Mouse (Mus musculus): ENCODE measurements around the gene Pik3c2a. TPM values are rescaled to one million over a fixed set of nuclear protein-coding genes. Genes with fewer than 3 reads are reported as not detected.
"Not testable (repeated sequence)": the region's sequence is repeated elsewhere in the genome, so short reads cannot be mapped to it uniquely, and the experiment has no call there.

The Pik3c2a gene
- polyA plus RNA-seq, 1 experiment from 2014 or later, result 22.3 TPM

GRCm38 (mm10) chr7:116444326-116444809 lies 1.1 kb upstream of the Pik3c2a start:
- H3K27me3 ChIP-seq (replicated peaks), result no peaks in the 10 kb centered on the region
- H3K4me2 ChIP-seq (replicated peaks), result peak overlapping the region; percentile 82
- H3K27ac ChIP-seq, result peak overlapping the region; percentile 93
- H3K9me3 ChIP-seq, result no peaks in the 10 kb centered on the region
- peak overlapping the region; percentile 98 for H3K4me3 ChIP-seq (replicated peaks)
- H3K36me3 ChIP-seq, result no peaks in the 10 kb centered on the region
- peak overlapping the region; percentile 65; the same call in 1 of the 2 replicates for H3K9ac ChIP-seq
- 0% methylated on average over 2 of the region's 2 CpGs for WGBS
- H3K4me1 ChIP-seq (replicated peaks), result peaks cover 8% of the 10 kb centered on the region; the same call in 1 of the 2 replicates
- ATAC-seq, result peak; percentile 43

- H3K4me1 ChIP-seq (replicated peaks), result peaks cover 8% of the 10 kb centered on the region; the same call in 1 of the 2 replicates
- H3K27ac ChIP-seq, result peak overlapping the region; percentile 93
- ATAC-seq, result peak; percentile 55
- peak overlapping the region; percentile 82 for H3K4me2 ChIP-seq (replicated peaks)
- no peaks in the 10 kb centered on the region for H3K36me3 ChIP-seq
- no peaks in the 10 kb centered on the region for H3K27me3 ChIP-seq (replicated peaks)
- under 1% methylated on average over 38 of the region's 38 CpGs for WGBS
- H3K9me3 ChIP-seq, result no peaks in the 10 kb centered on the region
- H3K9ac ChIP-seq, result peak overlapping the region; percentile 65
- peak overlapping the region; percentile 98 for H3K4me3 ChIP-seq (replicated peaks)
Measured at GRCm38 (mm10) chr7:116443697-116444325, 562 bp upstream of the Pik3c2a start.

- Histone ChIP-seq H3K27me3 (replicated peaks) (no peaks in the 10 kb centered on the region), H3K36me3 (no peaks in the 10 kb centered on the region), H3K9ac (peak overlapping the region; percentile 90), H3K4me3 (replicated peaks) (peak overlapping the region; percentile 98), H3K4me2 (replicated peaks) (peak overlapping the region; percentile 82), H3K4me1 (replicated peaks) (peaks cover 8% of the 10 kb centered on the region; the same call in 1 of the 2 replicates), H3K27ac (no peak overlapping the region), H3K9me3 (no peaks in the 10 kb centered on the region)
- no peak for ATAC-seq
- WGBS, result 2% methylated on average over 7 of the region's 7 CpGs
Measured at GRCm38 (mm10) chr7:116442226-116442625, 1.0 kb downstream of the Pik3c2a start.

GRCm38 (mm10) chr7:116441346-116441745 lies 1.9 kb downstream of the Pik3c2a start:
- Histone ChIP-seq H3K4me1 (replicated peaks) (peaks cover 8% of the 10 kb centered on the region; the same call in 1 of the 2 replicates), H3K4me3 (replicated peaks) (no peak overlapping the region), H3K9ac (no peak overlapping the region), H3K27me3 (replicated peaks) (no peaks in the 10 kb centered on the region), H3K4me2 (replicated peaks) (peak overlapping the region; percentile 82), H3K36me3 (no peaks in the 10 kb centered on the region), H3K9me3 (no peaks in the 10 kb centered on the region), H3K27ac (no peak overlapping the region)
- WGBS, result 48% methylated on average over 1 of the region's 1 CpGs
- no peak for ATAC-seq

GRCm38 (mm10) chr7:116431661-116432060 lies 11.6 kb downstream of the Pik3c2a start:
- Histone ChIP-seq H3K27me3 (replicated peaks) (no peaks in the 10 kb centered on the region), H3K36me3 (no peaks in the 10 kb centered on the region), H3K4me1 (replicated peaks) (0 out of 2 replicates have a peak, but pooled peaks cover 3% of the 10 kb centered on the region), H3K9ac (no peak overlapping the region), H3K4me2 (replicated peaks) (no peak overlapping the region), H3K9me3 (no peaks in the 10 kb centered on the region), H3K27ac (peak overlapping the region; percentile 13; the same call in 1 of the 2 replicates), H3K4me3 (replicated peaks) (no peak overlapping the region)
- 67% methylated on average over 3 of the region's 3 CpGs for WGBS
- peak; percentile 58; the same call in 1 of the 2 replicates for ATAC-seq

- ATAC-seq, result peak; percentile 69; the same call in 1 of the 2 replicates
- Histone ChIP-seq H3K9me3 (no peaks in the 10 kb centered on the region), H3K4me1 (replicated peaks) (0 out of 2 replicates have a peak, but pooled peaks cover 3% of the 10 kb centered on the region), H3K27ac (peak overlapping the region; percentile 13; the same call in 1 of the 2 replicates), H3K4me3 (replicated peaks) (no peak overlapping the region), H3K9ac (no peak overlapping the region), H3K4me2 (replicated peaks) (no peak overlapping the region), H3K36me3 (no peaks in the 10 kb centered on the region), H3K27me3 (replicated peaks) (no peaks in the 10 kb centered on the region)
- WGBS, result 20% methylated on average over 2 of the region's 2 CpGs
Measured at GRCm38 (mm10) chr7:116430926-116431325, 12.3 kb downstream of the Pik3c2a start.

GRCm38 (mm10) chr7:116427206-116427605 lies 16.0 kb downstream of the Pik3c2a start:
- Histone ChIP-seq H3K4me2 (replicated peaks) (no peak overlapping the region), H3K4me3 (replicated peaks) (no peak overlapping the region), H3K4me1 (replicated peaks) (0 out of 2 replicates have a peak, but pooled peaks cover 3% of the 10 kb centered on the region), H3K9me3 (no peaks in the 10 kb centered on the region), H3K27ac (no peak overlapping the region), H3K9ac (no peak overlapping the region), H3K27me3 (replicated peaks) (no peaks in the 10 kb centered on the region), H3K36me3 (no peaks in the 10 kb centered on the region; the same call in 1 of the 2 replicates)
- no peak for ATAC-seq

- WGBS, result 67% methylated on average over 6 of the region's 6 CpGs
- no peak overlapping the region for H3K9ac ChIP-seq
- H3K27me3 ChIP-seq (replicated peaks), result no peaks in the 10 kb centered on the region
- H3K36me3 ChIP-seq, result no peaks in the 10 kb centered on the region; the same call in 1 of the 2 replicates
- H3K4me3 ChIP-seq (replicated peaks), result no peak overlapping the region
- ATAC-seq, result peak; percentile 84
- H3K27ac ChIP-seq, result no peak overlapping the region
- H3K4me1 ChIP-seq (replicated peaks), result 0 out of 2 replicates have a peak, but pooled peaks cover 3% of the 10 kb centered on the region
- no peak overlapping the region for H3K4me2 ChIP-seq (replicated peaks)
- no peaks in the 10 kb centered on the region for H3K9me3 ChIP-seq
Measured at GRCm38 (mm10) chr7:116425771-116426170, 17.5 kb downstream of the Pik3c2a start.

- no peak for ATAC-seq
- H3K9ac ChIP-seq, result no peak overlapping the region
- H3K27me3 ChIP-seq (replicated peaks), result no peaks in the 10 kb centered on the region
- no peak overlapping the region for H3K27ac ChIP-seq
- no peak overlapping the region for H3K4me3 ChIP-seq (replicated peaks)
- H3K4me2 ChIP-seq (replicated peaks), result no peak overlapping the region
- H3K36me3 ChIP-seq, result peaks cover 2% of the 10 kb centered on the region
- H3K9me3 ChIP-seq, result no peaks in the 10 kb centered on the region
- H3K4me1 ChIP-seq (replicated peaks), result no peaks in the 10 kb centered on the region
Measured at GRCm38 (mm10) chr7:116421081-116421480, 22.2 kb downstream of the Pik3c2a start.

GRCm38 (mm10) chr7:116409438-116409837 lies 33.8 kb downstream of the Pik3c2a start:
- H3K36me3 ChIP-seq, result no peaks in the 10 kb centered on the region
- H3K27me3 ChIP-seq (replicated peaks), result no peaks in the 10 kb centered on the region
- no peaks in the 10 kb centered on the region for H3K9me3 ChIP-seq
- no peak overlapping the region for H3K4me3 ChIP-seq (replicated peaks)
- no peak; the same call in 1 of the 2 replicates for ATAC-seq
- no peak overlapping the region for H3K27ac ChIP-seq
- no peak overlapping the region for H3K4me2 ChIP-seq (replicated peaks)
- no peak overlapping the region for H3K9ac ChIP-seq
- WGBS, result 33% methylated on average over 1 of the region's 1 CpGs
- no peaks in the 10 kb centered on the region for H3K4me1 ChIP-seq (replicated peaks)

GRCm38 (mm10) chr7:116392329-116392728 lies 50.9 kb downstream of the Pik3c2a start:
- 69% methylated on average over 3 of the region's 3 CpGs for WGBS
- Histone ChIP-seq H3K9me3 (no peaks in the 10 kb centered on the region), H3K36me3 (no peaks in the 10 kb centered on the region), H3K9ac (no peak overlapping the region), H3K4me3 (replicated peaks) (no peak overlapping the region), H3K27me3 (replicated peaks) (no peaks in the 10 kb centered on the region), H3K4me1 (replicated peaks) (no peaks in the 10 kb centered on the region), H3K4me2 (replicated peaks) (no peak overlapping the region), H3K27ac (no peak overlapping the region)
- no peak for ATAC-seq

- not testable (repeated sequence) for H3K4me2 ChIP-seq (replicated peaks); H3K27me3 ChIP-seq (replicated peaks); H3K9me3 ChIP-seq; H3K4me1 ChIP-seq (replicated peaks); H3K4me3 ChIP-seq (replicated peaks); H3K27ac ChIP-seq; H3K36me3 ChIP-seq; ATAC-seq; H3K9ac ChIP-seq
- 93% methylated on average over 2 of the region's 2 CpGs for WGBS
Measured at GRCm38 (mm10) chr7:116387389-116387788, 55.9 kb downstream of the Pik3c2a start.

GRCm38 (mm10) chr7:116379181-116379580 lies 64.1 kb downstream of the Pik3c2a start:
- not testable (repeated sequence) for ATAC-seq

More at GRCm38 (mm10) chr7:116379181-116379580, 64.1 kb downstream of the Pik3c2a start:
- WGBS, result 91% methylated on average over 6 of the region's 6 CpGs
- not testable (repeated sequence) for H3K9ac ChIP-seq; H3K9me3 ChIP-seq; H3K27ac ChIP-seq; H3K4me3 ChIP-seq (replicated peaks); H3K4me2 ChIP-seq (replicated peaks); H3K4me1 ChIP-seq (replicated peaks); H3K36me3 ChIP-seq; H3K27me3 ChIP-seq (replicated peaks)

Measured in intestine, embryonic 15.5 days (tissue).